Mouse (Mus musculus) common myeloid progenitor, adult 5-6 weeks (primary cell): ENCODE results near the gene Hist1h2bk. TPM values are rescaled to one million over a fixed set of nuclear protein-coding genes. Genes with fewer than 3 reads are reported as not detected.
"Not testable (repeated sequence)": the region's sequence is repeated elsewhere in the genome, so short reads cannot be mapped to it uniquely, and the experiment has no call there.

ENCODE experiments used
- ATAC-seq: replicated peaks from 2 replicates; pipeline ENCODE4 v1.8.0; 2016; ENCODE audit warnings: low read depth, mild to moderate bottlenecking, moderate TSS enrichment, inconsistent platforms; ENCODE audit not compliant: poor library complexity, severe bottlenecking
- total RNA-seq: library from RNA; stranded (forward); fragments of 200-1000, 187-1606 nt; gene quantifications from 2 replicates; pipeline ENCODE4 v1.2.3, GENCODE M21; 2017

Hist1h2bk gene
- total RNA-seq, 1 experiment from 2014 or later = 1,731 TPM

GRCm38 (mm10) chr13:22063468-22063867, 27.8 kb downstream of the Hist1h2bk start:
- no peak for ATAC-seq

- ATAC-seq = not testable (repeated sequence)
These were observed 48.5 kb downstream of the Hist1h2bk start, which contains the start of gene Vmn1r188 for GRCm38 (mm10) chr13:22084140-22084539. Gene Vmn1r188, plus strand, starts transcription at chr13:22084440.

Other genes starting within 250 kb of the Hist1h2bk start
- gene Hist1h2an, start 248.7 kb upstream of the Hist1h2bk start, total RNA-seq = 413 and 544 TPM in 2 replicates
- 69.7 and 70.4 TPM in 2 replicates for gene Hist1h2bp, start 248.4 kb upstream of the Hist1h2bk start, total RNA-seq
- gene Hist1h2bq, start 225.7 kb upstream of the Hist1h2bk start, total RNA-seq = 106 and 143 TPM in 2 replicates
- gene Hist1h2ao, start 225.4 kb upstream of the Hist1h2bk start, total RNA-seq = 626 and 966 TPM in 2 replicates
- gene Hist1h4m, start 224.1 kb upstream of the Hist1h2bk start, total RNA-seq = 3,201 and 5,019 TPM in 2 replicates
- 2,940 and 3,195 TPM in 2 replicates for gene Hist1h4n, start 203.7 kb upstream of the Hist1h2bk start, total RNA-seq
- gene Hist1h2ap, start 202.4 kb upstream of the Hist1h2bk start, total RNA-seq = 1,879 and 2,229 TPM in 2 replicates
- 234 and 268 TPM in 2 replicates for gene Hist1h2br, start 202.1 kb upstream of the Hist1h2bk start, total RNA-seq
- 13.1 and 13.9 TPM in 2 replicates for gene Zfp184, start 90.8 kb upstream of the Hist1h2bk start, total RNA-seq
- not detected in 2 replicates for gene Pom121l2, start 54.7 kb upstream of the Hist1h2bk start, total RNA-seq
- gene Prss16, start 26.1 kb upstream of the Hist1h2bk start, total RNA-seq = 0.73 and 5.5 TPM in 2 replicates
- 208 and 989 TPM in 2 replicates for gene Hist1h2ah, start 302 bp upstream of the Hist1h2bk start, total RNA-seq
- 106 and 144 TPM in 2 replicates for gene Hist1h4i, start 5.5 kb downstream of the Hist1h2bk start, total RNA-seq
- 689 and 693 TPM in 2 replicates for gene Hist1h2ag, start 7.1 kb downstream of the Hist1h2bk start, total RNA-seq
- gene Hist1h2bj, start 7.3 kb downstream of the Hist1h2bk start, total RNA-seq = 591 and 710 TPM in 2 replicates
- not detected in 2 replicates for gene Vmn1r188, start 48.6 kb downstream of the Hist1h2bk start, total RNA-seq
- not detected in 2 replicates for gene Vmn1r189, start 70.0 kb downstream of the Hist1h2bk start, total RNA-seq
- gene Vmn1r191, start 148.1 kb downstream of the Hist1h2bk start, total RNA-seq = not detected in 2 replicates
- not detected in 2 replicates for gene Vmn1r192, start 155.3 kb downstream of the Hist1h2bk start, total RNA-seq
- gene Vmn1r193, start 187.3 kb downstream of the Hist1h2bk start, total RNA-seq = not detected in 2 replicates
- not detected in 2 replicates for gene Vmn1r194, start 208.3 kb downstream of the Hist1h2bk start, total RNA-seq
- gene Vmn1r195, start 234.7 kb downstream of the Hist1h2bk start, total RNA-seq = not detected in 2 replicates